Mouse (Mus musculus): ENCODE measurements around the gene Gm17349.

GRCm38 (mm10) chr15:99735631-99736030 lies 30.3 kb upstream of the Gm17349 start:
- no peak for TF ChIP-seq POLR2A (IDR thresholded peaks at IDR 0.05; ENCODE audit: control insufficient read depth, extremely low read depth, insufficient read depth, low read length, poor library complexity)
- TF ChIP-seq CTCF (IDR thresholded peaks at IDR 0.05; ENCODE audit: borderline replicate concordance, control insufficient read depth, extremely low read depth, insufficient read depth, low read length, poor library complexity) = no peak
